Mouse (Mus musculus) spleen, adult 2 months (tissue): Measurements from ENCODE around the gene Fmo3. TPM values are rescaled to one million over a fixed set of nuclear protein-coding genes. Genes with fewer than 3 reads are reported as not detected.

Experiments used
- DNase-seq, 2 experiments: peaks; one replicate each; pipeline versions ENCODE4 v3.0.0 to v3.0.0-alpha.2; 2012 to 2021; ENCODE audit warnings: low spot score in 2 of 2, low read depth in 1 of 2
- H3K27ac ChIP-seq: fragments of 200-500 bp; 2 replicates; pipeline ENCODE4 v1.5.1; 2012; ENCODE audit warnings: low read length, inconsistent platforms; ENCODE audit not compliant: insufficient read depth
- H3K27me3 ChIP-seq: fragments of 200-500 bp; 2 replicates; pipeline ENCODE4 v1.6.1; 2012; ENCODE audit warnings: mild to moderate bottlenecking, moderate library complexity, low read length, inconsistent platforms; ENCODE audit not compliant: control insufficient read depth, insufficient read depth
- H3K36me3 ChIP-seq: fragments of 200-500 bp; 2 replicates; pipeline ENCODE4 v1.6.1; 2012; ENCODE audit warnings: mild to moderate bottlenecking, low read length, inconsistent platforms; ENCODE audit not compliant: control insufficient read depth, insufficient read depth
- H3K4me1 ChIP-seq: fragments of 200-500 bp; 2 replicates; pipeline ENCODE4 v1.6.1; 2011; ENCODE audit warnings: inconsistent platforms; ENCODE audit not compliant: control insufficient read depth, insufficient read depth, insufficient read length
- H3K4me3 ChIP-seq: fragments of 200-500 bp; 2 replicates; pipeline ENCODE4 v1.5.1; 2011; ENCODE audit warnings: mild to moderate bottlenecking, inconsistent platforms; ENCODE audit not compliant: insufficient read depth, insufficient read length; ENCODE audit errors: extremely low read depth
- CTCF ChIP-seq: fragments of 200-500 bp; IDR thresholded peaks from 2 replicates; pipeline ENCODE4 v1.5.1; 2011; ENCODE audit warnings: mild to moderate bottlenecking, inconsistent platforms; ENCODE audit not compliant: insufficient read depth, insufficient read length, insufficient replicate concordance; ENCODE audit errors: extremely low read depth
- POLR2A ChIP-seq: fragments of 200-500 bp; IDR thresholded peaks from 2 replicates; pipeline ENCODE4 v1.6.1; 2011; ENCODE audit warnings: low read depth, low read length, inconsistent platforms
- WGBS: fragments of 180-500 bp; shearing (Covaris S2); methylation state at CpG from one replicate; pipeline ENCODE4 v1.1.7; 2018; 5-methylcytosine and 5-hydroxymethylcytosine counted together
- polyA plus RNA-seq: library from polyadenylated mRNA; depleted of rRNA; stranded (reverse); fragments of >200 nt; gene quantifications from 2 replicates; pipeline ENCODE4 v1.2.3, GENCODE M21; 2012

The Fmo3 gene
- polyA plus RNA-seq, 1 experiment, result 0.09 TPM

DNA sequence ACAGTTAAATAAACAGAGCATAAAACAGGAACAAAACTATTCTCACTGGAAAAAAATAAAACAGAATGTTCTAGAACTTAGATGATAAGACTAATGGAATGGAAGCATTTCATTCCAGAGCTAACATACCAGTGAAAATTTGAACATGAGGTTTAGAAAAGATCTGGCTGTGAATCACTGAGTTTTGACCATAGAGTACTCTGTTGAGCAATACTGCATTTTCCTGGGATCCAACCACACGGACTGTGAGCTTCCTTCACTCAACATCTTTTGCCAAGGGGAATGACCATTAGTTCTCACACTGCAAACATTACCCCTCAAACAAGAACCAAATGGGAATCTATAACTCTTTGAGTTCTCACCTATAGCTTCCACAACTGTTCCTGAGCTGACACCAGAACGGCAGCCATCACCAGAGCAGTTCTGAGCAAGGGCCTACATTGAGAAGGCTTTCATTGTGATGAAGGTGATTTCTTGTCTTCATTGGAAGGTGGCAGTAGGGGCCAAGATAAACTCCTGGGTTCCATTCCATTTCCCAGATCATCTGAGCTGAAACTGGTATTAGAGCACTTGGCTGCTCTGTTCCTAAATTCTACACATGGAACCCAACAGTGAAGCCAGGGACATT is 1.9 kb upstream of the Fmo3 start:
- Histone ChIP-seq H3K4me1 (no peaks in the 10 kb centered on the region), H3K36me3 (no peaks in the 10 kb centered on the region), H3K27ac (no peak overlapping the region), H3K4me3 (no peak overlapping the region), H3K27me3 (no peaks in the 10 kb centered on the region)
- TF ChIP-seq POLR2A (no peak), CTCF (no peak)
- DNase-seq, result no peak
- WGBS, result 82% methylated on average over 2 of the region's 2 CpGs

- Histone ChIP-seq H3K27ac (no peak overlapping the region), H3K4me1 (no peaks in the 10 kb centered on the region), H3K36me3 (no peaks in the 10 kb centered on the region), H3K4me3 (no peak overlapping the region), H3K27me3 (no peaks in the 10 kb centered on the region)
- TF ChIP-seq CTCF (no peak), POLR2A (no peak)
- WGBS, result 64% methylated on average over 2 of the region's 2 CpGs
- DNase-seq, result no peak
Measured at GRCm38 (mm10) chr1:162963556-162963955, 20.8 kb downstream of the Fmo3 start.

- Histone ChIP-seq H3K4me1 (no peaks in the 10 kb centered on the region), H3K27ac (no peak overlapping the region), H3K4me3 (no peak overlapping the region), H3K27me3 (no peaks in the 10 kb centered on the region), H3K36me3 (no peaks in the 10 kb centered on the region)
- no peak for TF ChIP-seq CTCF
- TF ChIP-seq POLR2A, result no peak
- DNase-seq, result no peak
- 83% methylated on average over 1 of the region's 1 CpGs for WGBS
Measured at GRCm38 (mm10) chr1:162957422-162957821, 26.9 kb downstream of the Fmo3 start.

DNA sequence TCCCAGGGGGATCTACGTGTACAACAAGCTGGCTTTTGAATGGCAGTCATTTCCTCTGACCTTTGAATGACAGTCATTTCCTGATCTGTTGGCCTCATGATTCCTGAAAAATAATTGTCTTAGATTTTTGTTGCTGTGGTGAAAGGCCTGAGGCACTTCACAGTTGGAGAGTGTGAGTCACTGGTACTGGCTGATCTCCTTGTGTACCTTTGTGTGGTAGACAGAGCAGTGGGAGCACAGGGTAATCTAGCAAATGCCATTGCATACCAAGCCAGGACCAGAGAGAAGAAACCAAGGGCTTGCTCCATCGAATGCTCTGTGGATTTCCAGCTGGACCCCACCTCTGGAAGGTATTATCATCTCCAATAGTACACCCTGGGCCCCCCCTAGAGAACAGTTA is 31.2 kb downstream of the Fmo3 start:
- DNase-seq, result no peak
- Histone ChIP-seq H3K4me3 (no peak overlapping the region), H3K27me3 (no peaks in the 10 kb centered on the region), H3K27ac (no peak overlapping the region), H3K4me1 (no peaks in the 10 kb centered on the region), H3K36me3 (no peaks in the 10 kb centered on the region)
- TF ChIP-seq CTCF, result no peak
- no peak for TF ChIP-seq POLR2A
- 42% methylated on average over 2 of the region's 2 CpGs for WGBS

GRCm38 (mm10) chr1:162949763-162950162 is 34.6 kb downstream of the Fmo3 start:
- Histone ChIP-seq H3K4me1 (no peaks in the 10 kb centered on the region), H3K4me3 (no peak overlapping the region), H3K27me3 (no peaks in the 10 kb centered on the region), H3K36me3 (no peaks in the 10 kb centered on the region), H3K27ac (no peak overlapping the region)
- TF ChIP-seq POLR2A (no peak), CTCF (no peak)
- DNase-seq, result no peak
- 94% methylated on average over 1 of the region's 1 CpGs for WGBS

- no peaks in the 10 kb centered on the region for H3K4me1 ChIP-seq
- H3K36me3 ChIP-seq, result no peaks in the 10 kb centered on the region
- no peak overlapping the region for H3K4me3 ChIP-seq
- no peaks in the 10 kb centered on the region for H3K27me3 ChIP-seq
- TF ChIP-seq POLR2A (no peak), CTCF (no peak)
- no peak overlapping the region for H3K27ac ChIP-seq
- 89% methylated on average over 6 of the region's 6 CpGs for WGBS
- DNase-seq, result no peak
Measured at GRCm38 (mm10) chr1:162947934-162948333, 36.4 kb downstream of the Fmo3 start.

- H3K27ac ChIP-seq, result no peak overlapping the region
- DNase-seq, result no peak
- WGBS, result 83% methylated on average over 4 of the region's 4 CpGs
- no peaks in the 10 kb centered on the region for H3K27me3 ChIP-seq
- H3K4me3 ChIP-seq, result no peak overlapping the region
- H3K36me3 ChIP-seq, result no peaks in the 10 kb centered on the region
- TF ChIP-seq POLR2A (no peak), CTCF (no peak)
- H3K4me1 ChIP-seq, result no peaks in the 10 kb centered on the region
Measured at GRCm38 (mm10) chr1:162946837-162947558, 37.3 kb downstream of the Fmo3 start.
